Mouse (Mus musculus) testis, adult 2 months (tissue): ENCODE results near the gene Cuedc1.

ENCODE experiments used
- CTCF ChIP-seq: fragments of 200-500 bp; IDR thresholded peaks from 2 replicates; pipeline ENCODE4 v1.5.1; 2012; ENCODE audit warnings: low read depth, mild to moderate bottlenecking, inconsistent platforms, low read length, moderate library complexity; ENCODE audit not compliant: control insufficient read depth, insufficient read depth, insufficient replicate concordance
- POLR2A ChIP-seq: fragments of 200-500 bp; IDR thresholded peaks from 2 replicates; pipeline ENCODE4 v1.6.1; 2012; ENCODE audit warnings: low read depth, mild to moderate bottlenecking, inconsistent platforms, low read length, moderate library complexity; ENCODE audit not compliant: control insufficient read depth

DNA sequence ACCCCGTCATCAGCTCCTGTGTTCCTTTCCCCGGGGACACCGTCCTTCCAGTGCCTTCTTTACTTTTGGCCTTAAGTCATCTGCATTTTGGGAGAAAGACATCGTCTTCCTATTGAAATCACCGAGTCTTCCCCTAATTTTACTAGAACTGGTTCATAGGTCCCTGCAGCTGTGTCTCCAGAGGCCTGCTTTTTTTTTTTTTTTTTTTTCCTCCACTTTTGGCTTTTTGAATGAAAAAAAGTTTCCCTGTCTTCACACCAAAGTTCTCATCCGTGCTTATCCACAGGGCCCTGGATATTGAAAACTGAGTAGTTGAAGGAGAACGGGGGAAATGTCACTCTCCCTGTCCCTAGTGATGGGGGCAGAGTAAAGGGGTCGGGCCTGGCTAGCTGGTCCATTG, 90.4 kb downstream of the Cuedc1 start:
- TF ChIP-seq CTCF (no peak), POLR2A (no peak)
